Mouse (Mus musculus): ENCODE results near the gene Snx4.

Gene Snx4

DNA sequence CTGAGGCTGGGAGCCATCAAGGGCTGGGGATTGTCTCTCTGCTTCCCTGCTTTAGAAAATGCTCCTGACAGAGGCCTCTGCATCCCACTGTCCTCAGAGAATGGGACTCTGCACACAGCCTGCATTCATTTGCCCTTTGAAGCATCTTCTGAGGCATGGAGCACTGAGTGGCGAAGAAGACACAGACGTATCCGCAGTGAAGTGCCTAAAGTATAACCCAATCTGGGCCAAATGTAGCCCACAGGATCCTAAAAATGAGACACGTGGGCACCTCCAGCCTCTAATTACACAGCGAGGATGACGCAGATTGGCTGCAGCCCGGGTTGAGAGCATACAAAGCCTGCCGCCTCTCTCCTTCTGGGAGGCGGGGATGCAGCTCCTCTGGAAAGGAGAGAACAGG is 93.1 kb downstream of the Snx4 start:
- no peak for DNase-seq (ENCODE audit: low spot score)

DNA sequence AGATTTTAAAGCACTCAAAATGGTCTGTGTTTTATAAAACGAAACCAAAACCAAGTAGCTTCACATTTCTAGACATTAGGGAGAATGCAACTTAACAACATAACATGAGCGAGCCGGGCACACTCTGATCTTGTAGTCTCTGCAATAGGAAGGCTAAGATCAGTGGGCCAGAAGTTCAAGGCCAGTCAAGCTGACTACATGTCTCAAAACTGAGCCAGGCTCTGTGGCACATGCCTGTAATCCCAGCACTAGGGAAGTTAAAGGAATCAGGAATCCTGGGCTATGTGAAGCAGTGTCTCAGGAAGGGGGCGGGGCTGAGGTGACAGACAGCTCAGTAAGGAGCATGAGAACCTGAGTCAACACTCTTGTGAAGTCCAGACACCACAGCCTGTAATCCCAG is 93.6 kb downstream of the Snx4 start:
- no peak for DNase-seq (ENCODE audit: low spot score)

DNA sequence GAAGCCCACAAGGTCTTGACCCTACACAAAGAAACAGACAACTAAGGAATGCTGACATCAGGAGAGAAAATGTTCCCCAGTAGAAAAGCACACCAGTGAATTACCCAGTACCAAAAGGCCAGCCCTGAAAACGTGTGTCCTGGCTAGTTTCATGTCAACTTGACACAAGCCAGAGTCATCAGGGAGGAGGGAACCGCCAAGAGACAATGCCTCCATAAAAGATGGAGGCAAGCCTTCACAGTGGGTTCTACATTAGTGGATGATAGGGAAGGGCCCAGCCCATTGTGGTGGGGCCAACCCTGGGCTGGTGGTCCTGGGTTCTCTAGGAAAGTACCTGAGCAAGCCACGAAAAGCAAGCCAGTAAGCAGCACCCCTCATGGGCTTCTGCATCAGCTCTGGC is 95.1 kb downstream of the Snx4 start:
- no peak for DNase-seq (ENCODE audit: low spot score)

DNA sequence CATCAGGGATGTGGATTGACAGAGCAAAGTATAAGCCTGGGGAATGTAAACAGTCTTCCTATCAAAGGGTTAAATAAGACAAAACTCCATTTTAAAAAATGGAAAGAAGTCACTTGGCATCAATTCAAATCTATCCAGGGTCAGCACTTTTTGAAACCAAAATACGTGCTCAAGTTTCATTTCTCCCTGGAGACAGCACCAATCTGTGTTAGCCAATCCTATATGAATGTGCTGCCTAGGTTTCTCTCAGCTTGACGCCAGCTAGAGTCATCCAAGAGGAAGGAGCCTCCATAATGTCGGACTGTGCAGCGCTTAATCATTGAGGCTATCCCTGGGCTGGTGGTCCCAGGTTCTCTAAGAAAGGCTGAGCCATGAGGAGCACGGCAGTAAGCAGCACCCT is 95.9 kb downstream of the Snx4 start:
- DNase-seq (ENCODE audit: low spot score), result no peak
